Mouse (Mus musculus) heart, postnatal 0 days (tissue): ENCODE measurements around the gene Arcn1.

ENCODE experiments used
- CTCF ChIP-seq: IDR thresholded peaks from 2 replicates; pipeline ENCODE4 v1.5.1; 2016; ENCODE audit warnings: antibody characterized with exemption, control low read depth, low read depth
- EP300 ChIP-seq: IDR thresholded peaks from 2 replicates; pipeline ENCODE4 v1.6.1; 2016; ENCODE audit warnings: antibody characterized with exemption, low read depth

DNA sequence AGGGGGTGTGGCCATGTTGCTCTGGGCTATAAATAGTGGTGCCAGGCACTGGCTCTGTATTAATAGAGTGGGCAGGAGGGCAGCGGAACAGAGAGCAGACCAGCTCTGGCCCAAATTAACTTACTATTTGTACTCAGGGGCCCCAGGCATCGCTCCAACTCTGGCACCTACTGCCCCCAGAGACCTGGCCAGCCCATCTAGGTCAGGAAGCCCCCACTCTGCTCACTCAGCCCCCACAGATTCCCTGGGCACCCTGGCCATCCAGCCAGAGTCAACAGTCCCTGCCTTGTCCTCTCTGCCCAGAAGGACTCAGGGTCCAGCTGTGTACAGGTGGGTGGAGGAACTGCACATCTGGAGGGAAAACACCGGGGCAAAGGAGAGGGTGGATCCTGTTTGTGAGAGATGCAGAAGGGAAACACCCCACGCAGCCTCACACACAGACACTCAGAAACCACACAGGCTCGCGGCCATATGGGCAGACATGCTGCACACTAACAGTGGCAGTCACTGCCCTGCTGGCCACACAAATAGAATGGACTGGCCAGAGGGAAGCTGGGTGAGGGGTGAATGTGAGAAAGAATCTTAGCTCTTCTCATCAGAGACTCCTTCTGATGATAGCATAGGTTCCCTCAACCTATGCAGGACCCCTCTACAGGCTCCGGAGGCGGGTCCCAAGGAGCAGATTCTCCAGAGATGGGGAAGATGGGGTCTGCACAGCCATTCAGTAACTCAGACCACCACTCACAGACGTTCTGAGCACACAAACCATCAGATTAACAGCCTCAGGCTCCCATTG, 47.1 kb downstream of the Arcn1 start:
- TF ChIP-seq CTCF = no peak
- TF ChIP-seq EP300 = no peak
